Mouse (Mus musculus) midbrain, embryonic 10.5 days (tissue): ENCODE measurements around the gene Pck1. TPM values are rescaled to one million over a fixed set of nuclear protein-coding genes. Genes with fewer than 3 reads are reported as not detected.

Experiments used
- DNase-seq: peaks from one replicate; pipeline ENCODE4 v3.0.0-alpha.2; 2017; ENCODE audit warnings: low spot score
- H3K27ac ChIP-seq: fragments of 300-500 bp; sonication (generic); replicated peaks from 2 replicates; pipeline ENCODE4 v1.5.1; 2016; ENCODE audit warnings: mild to moderate bottlenecking
- H3K27me3 ChIP-seq: fragments of 300-500 bp; sonication (generic); 2 replicates; pipeline ENCODE4 v1.6.1; 2016; ENCODE audit warnings: low read depth, mild to moderate bottlenecking; ENCODE audit not compliant: poor library complexity, severe bottlenecking
- H3K36me3 ChIP-seq: fragments of 300-500 bp; sonication (generic); 2 replicates; pipeline ENCODE4 v1.6.1; 2016; ENCODE audit warnings: mild to moderate bottlenecking, moderate library complexity
- H3K4me1 ChIP-seq: fragments of 300-500 bp; sonication (generic); 2 replicates; pipeline ENCODE4 v1.6.1; 2016
- H3K4me3 ChIP-seq: fragments of 300-500 bp; sonication (generic); 2 replicates; pipeline ENCODE4 v1.5.1; 2016; ENCODE audit warnings: mild to moderate bottlenecking, moderate library complexity
- H3K9me3 ChIP-seq: fragments of 300-500 bp; sonication (generic); replicated peaks from 2 replicates; pipeline ENCODE4 v1.6.1; 2016; ENCODE audit warnings: mild to moderate bottlenecking
- WGBS: fragments of 180-500 bp; shearing (Covaris S2); methylation state at CpG from one replicate; pipeline ENCODE4 v1.1.7; 2016; 5-methylcytosine and 5-hydroxymethylcytosine counted together
- polyA plus RNA-seq: library from polyadenylated mRNA; unstranded; fragments of >200 nt; fragmentation: Nextera tagmentation; extraction: Ambion mirVana; gene quantifications from 2 replicates; pipeline ENCODE4 v1.2.1, GENCODE M21; 2016

Pck1 gene
- polyA plus RNA-seq, 1 experiment from 2014 or later: not detected

DNA sequence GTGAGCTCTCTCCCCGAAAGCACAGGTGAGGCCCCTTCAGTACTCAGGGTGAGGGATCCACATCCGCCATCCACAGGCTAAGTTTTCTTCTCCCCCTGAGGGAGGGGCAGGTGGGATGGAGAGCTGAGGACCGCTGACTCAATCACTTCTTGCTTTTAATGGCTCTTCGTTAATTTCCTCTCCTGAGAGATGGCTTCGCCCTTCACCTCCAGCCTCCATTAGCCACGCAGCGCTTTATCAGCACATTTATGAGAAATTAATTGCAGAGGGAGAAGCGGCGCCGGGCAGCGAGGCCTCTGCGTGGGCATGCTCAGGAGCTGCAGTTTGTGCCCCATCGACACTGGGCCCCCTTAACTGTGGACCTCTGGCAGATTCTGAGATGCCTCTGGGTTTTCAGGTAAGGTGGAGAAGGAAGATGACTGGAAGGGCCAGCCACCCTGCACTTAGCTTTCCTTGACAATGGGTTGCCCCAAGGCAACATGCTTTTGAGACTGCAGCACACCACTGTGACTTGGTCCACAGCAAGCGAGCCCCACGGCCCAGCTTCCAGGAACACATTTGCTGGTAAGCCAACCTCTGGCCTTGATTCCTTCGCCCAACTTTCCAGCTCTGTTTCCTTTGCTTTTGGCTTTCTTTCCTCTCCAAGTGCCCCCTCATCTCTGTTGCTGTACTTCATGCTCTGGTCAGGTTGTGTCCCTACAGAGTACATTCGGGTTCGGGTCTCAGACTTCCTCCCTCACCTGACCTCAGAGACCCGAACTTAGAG, 50.3 kb downstream of the Pck1 start:
- Histone ChIP-seq H3K9me3 (no peaks in the 10 kb centered on the region), H3K36me3 (no peaks in the 10 kb centered on the region), H3K27ac (no peak overlapping the region), H3K27me3 (no peaks in the 10 kb centered on the region), H3K4me1 (no peaks in the 10 kb centered on the region), H3K4me3 (no peak overlapping the region)
- peak; percentile 8 for DNase-seq
- 91% methylated on average over 19 of the region's 19 CpGs for WGBS

DNA sequence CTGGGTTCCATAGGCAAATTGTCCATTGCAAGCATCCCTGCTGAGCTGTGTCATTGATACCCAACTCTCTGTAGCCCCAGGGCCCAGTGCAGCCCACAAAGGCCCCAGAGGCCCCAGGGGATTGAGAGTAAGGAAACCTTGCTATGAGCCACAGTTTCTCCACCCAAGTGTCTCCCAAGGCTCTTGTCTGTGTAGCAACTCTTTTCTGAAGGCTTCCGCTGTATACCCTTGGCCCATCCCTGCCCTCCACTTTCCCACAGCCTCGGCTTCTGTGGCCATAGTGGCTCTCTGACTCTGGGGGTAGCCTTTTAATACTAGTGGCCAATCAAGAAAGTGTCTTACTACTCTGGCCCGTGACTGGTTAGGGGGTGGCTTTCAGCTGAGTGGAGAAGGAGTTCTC, 50.9 kb downstream of the Pck1 start:
- no peak overlapping the region for H3K4me3 ChIP-seq
- WGBS: 92% methylated on average over 3 of the region's 3 CpGs
- no peaks in the 10 kb centered on the region for H3K4me1 ChIP-seq
- H3K27ac ChIP-seq: no peak overlapping the region
- peak; percentile 3 for DNase-seq
- no peaks in the 10 kb centered on the region for H3K27me3 ChIP-seq
- no peaks in the 10 kb centered on the region for H3K9me3 ChIP-seq
- no peaks in the 10 kb centered on the region for H3K36me3 ChIP-seq

DNA sequence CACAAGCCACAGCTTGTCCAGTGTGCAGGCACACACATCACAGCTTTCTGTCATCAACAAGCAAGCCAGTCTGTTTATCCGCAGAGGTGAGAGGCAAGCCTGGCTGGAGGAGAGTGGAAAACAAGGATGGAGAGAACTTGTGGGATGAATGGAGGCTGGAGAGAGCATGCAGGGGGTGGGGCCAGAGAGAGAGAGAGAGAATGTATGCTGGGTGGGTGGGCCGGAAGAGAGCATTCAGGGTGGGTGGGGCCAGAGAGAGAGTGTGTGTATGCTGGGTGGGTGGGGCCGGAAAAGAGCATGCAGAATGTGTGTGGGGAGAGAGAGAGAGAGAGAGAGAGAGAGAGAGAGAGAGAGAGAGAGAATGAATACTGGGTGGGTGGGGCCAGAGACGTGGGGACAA, 51.8 kb downstream of the Pck1 start:
- Histone ChIP-seq H3K27ac (no peak overlapping the region), H3K4me3 (no peak overlapping the region), H3K27me3 (no peaks in the 10 kb centered on the region), H3K36me3 (no peaks in the 10 kb centered on the region), H3K9me3 (no peaks in the 10 kb centered on the region), H3K4me1 (no peaks in the 10 kb centered on the region)
- peak; percentile 10 for DNase-seq
- WGBS: 62% methylated on average over 3 of the region's 4 CpGs

DNA sequence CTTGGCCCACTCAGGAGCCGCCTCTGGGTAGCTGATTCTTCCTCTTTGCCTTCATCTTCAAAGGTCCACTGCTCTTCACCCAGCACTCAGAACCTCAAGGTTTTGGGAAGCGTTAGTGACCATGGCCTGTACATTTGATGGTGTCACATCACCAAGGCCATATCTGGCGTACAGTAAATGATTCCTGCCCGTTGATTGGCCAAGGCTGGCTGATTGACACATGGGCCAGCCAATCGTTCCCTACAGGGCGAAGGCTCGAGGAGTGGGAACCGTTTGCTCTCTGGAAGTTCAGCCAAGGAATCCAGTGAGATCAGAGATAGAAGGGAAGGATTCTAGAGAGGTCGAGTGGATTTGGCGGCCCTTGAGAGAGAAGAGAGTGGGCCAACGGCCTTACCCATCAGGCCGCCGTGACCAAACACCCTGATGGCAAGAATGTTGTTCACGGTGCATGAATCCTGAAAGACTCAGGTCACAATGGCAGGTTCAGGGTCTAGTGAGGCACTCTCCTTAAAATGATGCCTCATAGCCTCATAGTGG, 52.8 kb downstream of the Pck1 start:
- Histone ChIP-seq H3K27me3 (no peaks in the 10 kb centered on the region), H3K4me1 (no peaks in the 10 kb centered on the region), H3K9me3 (no peaks in the 10 kb centered on the region), H3K4me3 (no peak overlapping the region), H3K27ac (no peak overlapping the region), H3K36me3 (no peaks in the 10 kb centered on the region)
- DNase-seq: peak; percentile 8
- WGBS: 90% methylated on average over 14 of the region's 14 CpGs

DNA sequence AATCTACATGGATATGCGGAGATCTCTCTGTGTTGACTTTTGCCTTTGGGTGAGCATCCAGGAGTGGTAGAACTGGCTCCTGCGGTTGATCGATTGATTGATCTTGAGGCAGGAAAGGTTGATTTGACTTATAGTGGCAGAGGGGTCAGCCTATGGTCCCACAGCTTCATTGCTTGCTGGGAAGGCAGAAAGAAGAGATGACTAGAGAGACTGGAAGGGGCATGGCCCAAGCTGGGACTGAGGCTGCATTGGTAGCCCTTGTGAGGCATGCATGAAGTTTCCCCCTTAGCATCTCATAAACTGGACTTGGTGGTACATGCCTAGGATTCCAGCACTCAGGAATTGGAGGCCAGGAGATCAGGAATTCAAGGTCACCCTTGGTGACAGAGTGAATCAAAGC, 54.2 kb downstream of the Pck1 start:
- Histone ChIP-seq H3K9me3 (no peaks in the 10 kb centered on the region), H3K36me3 (no peaks in the 10 kb centered on the region), H3K27me3 (no peaks in the 10 kb centered on the region), H3K4me3 (no peak overlapping the region), H3K27ac (no peak overlapping the region), H3K4me1 (no peaks in the 10 kb centered on the region)
- peak; percentile 6 for DNase-seq
- WGBS: 96% methylated on average over 3 of the region's 3 CpGs

Other genes with a start within 250 kb of the Pck1 start
- 14.7 and 14.8 TPM in 2 replicates for gene Bmp7, start 212.7 kb upstream of the Pck1 start, polyA plus RNA-seq
- 0.20 and 0.40 TPM in 2 replicates for gene Spo11, start 175.3 kb upstream of the Pck1 start, polyA plus RNA-seq
- gene Rae1, start 152.9 kb upstream of the Pck1 start, polyA plus RNA-seq: 155 and 169 TPM in 2 replicates
- 94.6 and 107 TPM in 2 replicates for gene Rbm38, start 132.6 kb upstream of the Pck1 start, polyA plus RNA-seq
- 0.07 and 0.11 TPM in 2 replicates for gene Ctcfl, start 33.5 kb upstream of the Pck1 start, polyA plus RNA-seq
- 0.28 and 0.43 TPM in 2 replicates for gene Zbp1, start 65.9 kb downstream of the Pck1 start, polyA plus RNA-seq
- 1.2 and 2.0 TPM in 2 replicates for gene Pmepa1, start 123.5 kb downstream of the Pck1 start, polyA plus RNA-seq